Mouse (Mus musculus): ENCODE results near the gene Ifnar2.
A peak's percentile ranks its signal among the peaks of the same experiment; 100 is the strongest.

Ifnar2 gene

DNA sequence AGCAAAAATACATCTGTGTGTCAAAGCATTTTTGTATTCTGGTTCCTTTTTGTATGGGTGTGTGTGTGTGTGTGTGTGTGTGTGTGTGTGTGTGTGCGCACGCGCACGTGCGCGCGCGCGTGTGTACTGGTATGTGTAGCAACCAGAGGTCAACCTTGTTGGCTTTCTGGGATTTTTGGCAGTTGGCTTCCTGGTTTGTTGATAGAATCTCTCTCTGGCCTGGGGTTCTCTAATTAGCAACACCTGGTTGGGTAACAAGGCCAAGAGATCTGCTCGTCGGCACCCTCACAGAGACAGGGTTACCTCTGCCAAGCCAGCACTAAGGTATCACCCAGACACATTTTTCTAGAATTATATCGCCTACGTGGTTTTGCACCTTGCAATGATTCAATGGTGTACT is 13.1 kb upstream of the Ifnar2 start:
- no peak for DNase-seq

DNA sequence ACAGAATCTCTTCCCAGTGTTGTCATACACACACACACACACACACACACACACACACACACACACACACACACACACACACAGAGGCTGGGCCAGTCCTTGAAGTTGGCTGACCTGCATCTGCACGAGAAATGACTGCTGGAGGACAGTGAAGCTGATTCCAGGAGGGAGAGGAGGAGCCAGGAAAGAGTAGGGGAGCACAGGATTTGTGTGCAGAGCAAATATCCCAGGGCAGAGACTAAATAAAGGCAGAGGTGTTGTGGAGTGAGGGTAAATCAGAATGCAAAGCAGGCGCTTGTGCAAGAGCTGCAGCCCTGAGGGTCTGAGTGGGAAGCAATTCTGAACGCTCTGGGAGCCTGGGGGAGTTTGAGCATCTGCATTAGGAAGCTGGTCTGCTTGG is 12.4 kb upstream of the Ifnar2 start:
- DNase-seq: no peak

DNA sequence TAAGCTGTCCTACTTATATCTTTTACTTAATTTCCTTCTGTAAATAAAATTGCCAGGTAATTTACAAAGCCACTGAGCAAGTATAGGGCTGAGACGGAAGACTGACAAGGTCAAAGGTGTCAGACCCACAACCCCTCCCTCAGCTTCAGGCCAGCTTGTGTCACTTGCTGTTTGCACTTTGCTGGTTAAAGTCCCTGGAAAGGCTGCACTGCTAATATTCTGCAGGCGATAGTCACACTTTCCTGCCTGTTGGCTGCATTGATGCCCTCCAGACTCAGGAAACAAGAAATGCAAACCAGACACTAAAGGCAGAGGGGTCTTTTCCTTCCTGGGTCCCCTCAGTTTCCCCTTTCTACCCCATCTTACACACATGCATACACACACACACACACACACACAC is 10.6 kb upstream of the Ifnar2 start:
- DNase-seq: no peak

- DNase-seq: peak; percentile 87
Measured at GRCm38 (mm10) chr16:91362616-91363272, 9.8 kb upstream of the Ifnar2 start.

GRCm38 (mm10) chr16:91363483-91363882 is 9.1 kb upstream of the Ifnar2 start:
- DNase-seq: peak; percentile 74

DNA sequence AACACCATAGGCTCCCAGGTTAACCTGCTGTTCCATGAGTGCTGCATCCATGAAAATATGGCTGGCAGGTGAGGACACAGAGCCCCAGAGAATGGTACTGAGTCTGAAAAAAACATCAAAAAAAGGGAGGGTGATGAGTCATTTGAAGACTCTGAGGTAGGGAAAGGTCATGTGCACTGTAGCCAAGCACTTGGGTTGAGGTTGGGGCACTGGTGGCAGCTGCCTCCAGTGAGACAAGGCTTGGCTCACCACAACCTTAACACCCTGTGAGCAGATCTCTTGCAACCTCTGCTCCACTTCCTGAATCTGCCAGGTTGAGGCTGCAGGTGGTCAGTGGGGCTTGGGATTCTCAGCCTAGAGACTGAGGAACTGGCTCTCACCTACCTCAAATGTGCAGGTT is 6.0 kb upstream of the Ifnar2 start:
- no peak for DNase-seq

- DNase-seq: no peak
Measured at GRCm38 (mm10) chr16:91367066-91367465, 5.5 kb upstream of the Ifnar2 start.

DNA sequence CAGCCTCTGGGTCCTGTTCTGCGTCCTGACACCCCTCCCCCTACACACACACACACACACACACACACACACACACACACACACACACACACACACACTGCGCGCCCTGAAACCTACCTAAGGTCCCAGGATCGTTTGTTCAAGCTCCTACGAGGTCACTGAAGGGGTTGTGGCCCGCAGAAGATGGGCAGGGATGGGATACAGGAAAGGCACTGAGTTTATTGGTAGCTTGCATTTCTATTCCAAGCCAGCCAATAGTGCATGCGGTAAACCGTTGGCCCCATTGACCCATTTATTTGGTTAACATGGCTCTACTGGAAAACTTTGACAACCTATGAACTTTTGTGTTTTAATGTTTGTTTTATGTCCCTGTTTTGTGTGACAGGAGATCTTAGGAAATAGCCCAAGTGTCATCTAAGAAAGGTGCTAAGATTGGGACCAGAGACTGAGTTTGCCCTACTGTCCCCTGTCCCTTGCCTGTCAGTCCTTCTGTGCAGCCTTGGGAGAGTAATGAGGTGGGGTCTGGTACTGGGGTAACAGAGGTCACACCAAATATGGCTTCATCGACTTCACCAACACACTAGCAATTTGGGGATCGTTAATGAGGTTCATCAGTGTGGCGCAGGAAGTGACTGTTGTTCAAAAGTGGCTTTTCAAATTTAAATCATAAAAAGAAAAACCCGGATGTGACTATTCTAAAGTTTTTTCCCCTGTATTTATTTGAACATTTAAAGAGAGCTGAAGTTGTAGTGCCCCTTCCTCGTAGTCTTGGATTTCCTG is 1.1 kb downstream of the Ifnar2 start:
- DNase-seq: no peak

GRCm38 (mm10) chr16:91374253-91374634 is 1.7 kb downstream of the Ifnar2 start:
- DNase-seq: no peak

- no peak for DNase-seq
Measured at GRCm38 (mm10) chr16:91376701-91377100, 4.1 kb downstream of the Ifnar2 start.

DNA sequence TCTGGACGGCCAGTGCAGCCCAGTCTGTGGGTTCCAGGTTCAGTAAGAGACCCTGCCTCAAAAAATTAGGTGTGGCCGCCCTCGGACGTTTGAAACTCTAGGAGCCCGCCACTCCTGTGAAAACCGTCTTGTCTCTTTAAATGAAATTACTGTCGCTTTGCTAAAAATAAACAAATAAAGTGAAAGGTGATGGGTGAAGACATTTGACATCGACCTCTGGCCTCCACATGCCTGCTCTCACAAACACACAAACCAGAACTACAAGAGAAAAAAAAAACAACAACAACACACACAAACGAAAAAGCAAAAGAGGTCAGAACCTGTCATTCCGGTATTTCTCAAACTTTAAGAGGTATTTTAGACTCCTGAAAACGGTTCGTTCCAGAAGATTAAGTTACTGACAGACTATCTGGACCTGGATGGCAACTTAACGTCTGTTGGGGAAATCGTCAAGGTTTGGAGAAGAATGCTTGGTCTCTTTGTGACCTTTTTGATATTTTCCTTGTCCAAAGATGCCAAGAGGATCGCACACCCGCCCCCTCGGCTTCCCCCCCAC is 5.9 kb downstream of the Ifnar2 start:
- DNase-seq: no peak

DNA sequence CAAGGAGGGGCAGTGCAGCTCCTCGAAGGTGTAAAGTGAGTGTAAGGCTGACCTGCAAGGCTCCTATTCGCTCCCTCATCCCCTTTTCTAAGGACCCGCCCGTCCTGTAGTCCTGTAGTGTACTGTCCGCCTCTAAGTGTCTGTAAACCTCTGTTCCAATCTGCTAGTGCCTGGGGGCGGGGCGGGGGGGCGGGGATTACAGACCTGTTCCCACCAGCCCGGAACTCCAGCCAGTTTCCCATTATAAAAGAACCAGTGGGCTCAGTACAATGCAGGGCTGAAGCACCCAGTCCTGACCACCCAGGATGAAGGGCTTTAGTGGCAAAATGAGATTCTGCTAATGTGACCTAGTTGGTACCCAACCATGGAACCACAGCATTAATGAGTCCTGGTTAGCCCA is 6.4 kb downstream of the Ifnar2 start:
- no peak for DNase-seq

GRCm38 (mm10) chr16:91379412-91379811 is 6.8 kb downstream of the Ifnar2 start:
- no peak for DNase-seq

DNA sequence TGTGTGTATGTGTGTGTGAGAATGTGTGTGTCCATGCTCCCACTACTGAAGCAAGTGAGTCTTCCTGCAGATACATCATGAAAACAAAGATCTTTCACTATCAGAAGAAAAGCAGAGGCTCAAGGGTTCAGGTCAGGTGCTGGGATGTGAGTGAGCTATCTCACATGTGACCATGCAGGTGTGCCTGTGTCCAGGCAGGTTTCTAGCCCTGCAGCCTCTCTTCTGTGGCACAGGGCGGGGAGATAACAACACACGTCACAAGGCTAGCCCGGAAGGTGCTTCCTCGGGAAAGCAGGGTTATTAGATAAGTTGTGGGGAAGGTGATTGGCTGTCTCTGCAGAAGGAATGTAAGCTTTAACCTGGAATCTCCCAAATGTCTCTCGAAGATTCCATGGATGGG is 7.6 kb downstream of the Ifnar2 start:
- DNase-seq: no peak

DNA sequence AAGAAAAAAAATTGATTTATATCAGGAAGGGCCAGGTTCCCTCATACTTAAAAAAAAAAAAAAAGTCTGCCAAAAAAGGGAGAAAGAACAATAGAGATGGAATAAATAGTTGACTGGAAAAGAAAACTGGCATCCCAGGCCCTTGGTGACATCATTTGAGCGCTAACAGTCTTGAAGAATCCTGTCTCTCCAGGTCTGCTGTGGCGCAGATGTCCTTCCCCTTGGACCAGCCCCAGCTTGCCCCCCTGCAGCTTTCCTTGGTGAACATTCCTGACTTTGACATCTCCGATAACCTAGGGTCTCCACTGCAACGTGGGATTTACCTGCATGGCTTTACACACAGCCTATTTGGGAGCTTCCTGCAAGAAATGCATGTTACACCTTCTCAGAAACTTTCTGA is 9.0 kb downstream of the Ifnar2 start:
- no peak for DNase-seq

DNA sequence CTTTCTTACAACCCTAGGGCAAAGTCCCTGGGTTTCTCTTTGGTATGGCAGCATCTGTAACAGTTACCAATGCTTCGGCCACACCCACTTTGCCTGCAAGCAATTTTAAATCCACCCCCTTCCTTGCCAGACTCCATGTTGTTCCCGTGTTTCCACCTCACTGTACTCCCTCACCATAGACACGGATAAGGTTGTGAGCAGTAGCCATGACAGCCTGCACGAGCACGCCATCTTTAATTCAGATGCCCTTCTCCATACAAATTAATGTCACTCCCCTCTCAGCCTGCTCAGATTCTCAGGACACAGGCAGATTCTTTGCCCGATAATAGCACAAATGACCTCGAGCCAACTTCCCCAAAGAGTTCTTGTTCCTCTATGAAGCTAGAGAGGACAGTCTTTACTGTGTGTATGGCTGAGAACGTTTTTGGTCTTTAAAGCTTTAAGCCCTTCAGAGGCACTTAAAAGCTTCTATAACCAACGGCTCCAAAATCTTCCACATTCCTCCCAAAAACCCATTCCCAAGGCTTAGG is 9.7 kb downstream of the Ifnar2 start:
- no peak for DNase-seq

DNA sequence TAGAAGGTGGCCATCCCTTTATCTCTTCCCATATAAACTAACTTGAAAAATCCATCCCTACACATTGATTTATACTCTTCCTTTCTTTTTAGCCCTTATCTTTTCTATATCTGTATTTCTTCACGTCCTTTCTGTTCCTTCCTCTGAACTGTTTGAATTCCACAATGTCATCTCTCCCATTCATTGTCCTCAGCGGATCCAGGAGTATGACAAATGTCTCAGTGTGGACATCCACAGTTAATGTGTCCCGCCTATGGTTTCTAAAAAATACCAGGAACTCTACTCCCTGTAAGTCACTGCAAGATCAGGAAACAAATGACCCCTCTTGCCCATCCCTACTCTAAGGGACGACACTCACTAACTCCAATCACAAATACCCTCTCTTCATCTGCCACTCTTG is 11.6 kb downstream of the Ifnar2 start:
- DNase-seq: no peak

- peak; percentile 64 for DNase-seq
Measured at GRCm38 (mm10) chr16:91385621-91386020, 13.0 kb downstream of the Ifnar2 start.

DNA sequence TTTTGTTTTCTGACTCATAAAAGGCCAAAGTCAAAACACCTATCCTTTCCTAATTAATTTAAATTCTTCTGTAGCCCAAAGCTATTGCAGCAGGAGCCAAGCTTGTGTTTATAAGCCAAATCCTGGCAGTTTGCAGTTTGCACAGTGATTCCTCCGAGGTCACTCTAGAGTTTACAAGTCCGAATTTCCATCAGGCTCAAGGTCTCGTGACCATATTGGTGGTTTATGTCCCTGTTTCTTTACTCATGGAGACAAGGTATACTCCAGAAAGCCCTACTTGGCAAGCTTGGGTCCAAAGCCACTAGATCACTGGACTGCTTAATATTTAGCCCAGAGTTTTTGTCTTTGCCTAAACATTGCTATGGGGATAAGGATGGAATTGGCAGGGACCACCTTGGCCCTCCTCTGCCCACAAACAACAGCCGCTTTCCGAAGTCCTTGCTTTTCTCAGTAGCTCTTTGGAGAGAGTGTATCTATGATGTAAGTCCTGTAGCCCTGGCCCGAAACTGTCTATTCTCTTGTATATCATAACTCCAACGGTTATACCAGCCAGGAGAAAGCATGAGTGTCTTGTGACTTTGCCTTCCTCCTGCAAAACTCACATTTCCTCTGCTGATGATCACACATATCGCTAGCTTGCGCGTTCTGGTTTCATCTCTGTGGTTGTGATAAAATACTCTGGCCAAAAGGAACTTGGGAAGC is 14.0 kb downstream of the Ifnar2 start:
- no peak for DNase-seq

DNA sequence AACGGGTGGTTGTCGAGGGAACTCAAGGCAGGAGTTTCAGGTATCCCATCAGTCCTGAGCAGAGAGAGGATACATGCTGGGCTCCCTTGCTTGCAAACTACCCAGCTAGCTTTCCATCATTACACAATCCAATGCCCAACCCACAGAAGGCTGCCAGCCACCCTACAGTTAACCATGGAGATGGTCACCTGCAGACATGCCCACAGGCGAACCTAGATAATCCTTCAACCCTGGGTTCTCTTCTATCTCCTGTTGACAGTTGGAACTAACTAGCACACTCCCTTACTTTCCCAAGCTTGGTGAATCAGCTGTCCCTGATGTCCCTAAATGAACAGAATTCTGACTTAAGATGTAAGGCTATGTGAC is 14.5 kb downstream of the Ifnar2 start:
- no peak for DNase-seq

- no peak for DNase-seq
Measured at GRCm38 (mm10) chr16:91390100-91390499, 17.5 kb downstream of the Ifnar2 start.

DNA sequence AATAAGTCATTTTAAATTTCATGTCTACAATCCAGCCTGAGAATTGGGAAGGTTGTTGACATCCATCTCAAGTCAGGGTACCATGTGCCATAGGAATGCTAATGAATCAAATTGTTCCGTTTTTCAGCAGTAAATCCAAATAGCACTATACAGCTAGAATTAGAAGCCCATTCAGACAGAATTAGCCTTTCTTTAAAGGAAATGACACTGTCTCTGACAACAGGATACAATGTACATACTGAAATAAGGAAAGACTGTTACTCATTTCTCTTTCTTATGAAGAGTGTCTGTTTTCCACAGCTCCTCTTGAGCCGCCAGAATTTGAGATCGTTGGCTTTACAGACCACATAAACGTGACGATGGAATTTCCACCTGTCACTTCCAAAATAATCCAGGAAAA is 18.8 kb downstream of the Ifnar2 start, which contains the start of gene Gm21970:
TSS of gene Gm21970 (plus strand) at position 301 of the 400 bp plus-strand sequence.
- no peak for DNase-seq

GRCm38 (mm10) chr16:91394826-91395410 is 22.3 kb downstream of the Ifnar2 start:
- DNase-seq: no peak

Measured in kidney, postnatal 10 days (tissue).